Mouse (Mus musculus) limb, embryonic 10.5 days (tissue): Measurements from ENCODE around the gene Rbm28. TPM values are rescaled to one million over a fixed set of nuclear protein-coding genes. Genes with fewer than 3 reads are reported as not detected.

ENCODE experiments used
- DNase-seq: peaks from one replicate; pipeline ENCODE4 v3.0.0-alpha.2; 2017; ENCODE audit warnings: low spot score
- H3K27ac ChIP-seq: fragments of 300-500 bp; sonication (generic); 2 replicates; pipeline ENCODE4 v1.5.1; 2016; ENCODE audit warnings: mild to moderate bottlenecking
- H3K27me3 ChIP-seq: fragments of 300-500 bp; sonication (generic); 2 replicates; pipeline ENCODE4 v1.6.1; 2016; ENCODE audit warnings: low read depth, mild to moderate bottlenecking; ENCODE audit not compliant: poor library complexity, severe bottlenecking
- H3K36me3 ChIP-seq: fragments of 300-500 bp; sonication (generic); 2 replicates; pipeline ENCODE4 v1.6.1; 2016; ENCODE audit warnings: mild to moderate bottlenecking, moderate library complexity
- H3K4me1 ChIP-seq: fragments of 300-500 bp; sonication (generic); 2 replicates; pipeline ENCODE4 v1.6.1; 2016
- H3K4me3 ChIP-seq: fragments of 300-500 bp; sonication (generic); 2 replicates; pipeline ENCODE4 v1.5.1; 2016; ENCODE audit warnings: mild to moderate bottlenecking, moderate library complexity
- H3K9me3 ChIP-seq: fragments of 300-500 bp; sonication (generic); replicated peaks from 2 replicates; pipeline ENCODE4 v1.6.1; 2016; ENCODE audit warnings: mild to moderate bottlenecking
- WGBS: fragments of 180-500 bp; shearing (Covaris S2); methylation state at CpG from one replicate; pipeline ENCODE4 v1.1.7; 2016; 5-methylcytosine and 5-hydroxymethylcytosine counted together
- polyA plus RNA-seq: library from polyadenylated mRNA; unstranded; fragments of >200 nt; fragmentation: Nextera tagmentation; extraction: Ambion mirVana; gene quantifications from 2 replicates; pipeline ENCODE4 v1.2.1, GENCODE M21; 2016

Gene Rbm28
- polyA plus RNA-seq, 1 experiment from 2014 or later: 52.9 TPM

DNA sequence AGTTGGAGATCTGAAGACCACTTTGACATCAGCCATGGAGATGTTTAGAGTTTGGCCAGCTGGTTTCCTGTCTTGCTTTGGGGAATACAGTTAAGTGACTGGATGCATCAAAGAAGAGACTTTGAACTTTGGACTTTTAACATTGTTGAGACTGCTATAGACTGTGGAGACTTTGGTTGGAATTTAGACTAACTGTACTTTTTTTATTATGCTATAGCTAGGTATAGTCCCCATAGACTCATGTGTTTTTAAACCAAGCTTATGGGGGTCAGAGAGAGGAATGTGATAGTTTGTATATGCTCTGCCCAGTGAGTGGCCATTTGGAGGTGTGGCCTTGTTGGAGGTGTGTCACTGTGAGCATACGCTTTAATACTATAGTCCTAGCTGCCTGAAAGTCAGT, 14.8 kb downstream of the Rbm28 start:
- H3K27me3 ChIP-seq: no peaks in the 10 kb centered on the region
- DNase-seq: no peak
- H3K4me1 ChIP-seq: no peaks in the 10 kb centered on the region
- H3K27ac ChIP-seq: no peak overlapping the region
- no peaks in the 10 kb centered on the region for H3K9me3 ChIP-seq
- H3K4me3 ChIP-seq: no peak overlapping the region
- peaks cover 83% of the 10 kb centered on the region for H3K36me3 ChIP-seq
- WGBS: 93% methylated on average over 1 of the region's 1 CpGs

DNA sequence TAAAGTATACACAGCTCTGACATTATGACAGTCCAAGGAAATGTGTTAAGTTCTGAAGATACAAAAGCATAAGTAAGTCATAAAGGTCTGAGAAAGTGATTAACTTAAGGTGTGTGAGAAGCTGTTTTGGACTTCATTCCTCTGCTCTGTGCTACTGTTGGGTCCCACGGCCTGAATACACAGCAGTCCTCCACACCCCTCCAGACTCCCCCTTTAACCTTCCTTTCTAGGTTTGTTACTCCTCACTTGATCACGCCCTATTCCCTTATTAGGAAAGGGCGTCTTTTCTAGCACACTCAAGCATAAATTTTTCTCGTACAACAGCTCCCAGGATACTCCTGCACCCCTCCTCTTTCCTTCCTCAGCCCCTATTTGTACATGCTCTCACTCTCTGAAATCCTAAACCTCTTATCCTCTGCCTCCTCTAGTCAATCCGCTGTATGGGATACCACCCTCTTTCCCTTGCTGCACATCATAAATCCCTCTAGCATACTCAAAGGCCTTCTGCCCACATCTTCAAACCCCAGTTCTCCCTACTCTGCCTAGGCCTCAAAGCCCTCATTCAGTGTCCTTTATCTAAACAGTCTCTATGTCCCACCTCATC, 17.3 kb downstream of the Rbm28 start:
- no peaks in the 10 kb centered on the region for H3K4me1 ChIP-seq
- H3K27me3 ChIP-seq: no peaks in the 10 kb centered on the region
- no peak overlapping the region for H3K27ac ChIP-seq
- 83% methylated on average over 5 of the region's 5 CpGs for WGBS
- no peak overlapping the region for H3K4me3 ChIP-seq
- no peak for DNase-seq
- no peaks in the 10 kb centered on the region for H3K9me3 ChIP-seq
- H3K36me3 ChIP-seq: peaks cover 68% of the 10 kb centered on the region

GRCm38 (mm10) chr6:29146641-29147040, 18.2 kb downstream of the Rbm28 start:
- no peaks in the 10 kb centered on the region for H3K9me3 ChIP-seq
- WGBS: 76% methylated on average over 7 of the region's 7 CpGs
- no peak for DNase-seq
- H3K4me3 ChIP-seq: no peak overlapping the region
- peaks cover 68% of the 10 kb centered on the region for H3K36me3 ChIP-seq
- no peaks in the 10 kb centered on the region for H3K4me1 ChIP-seq
- no peaks in the 10 kb centered on the region for H3K27me3 ChIP-seq
- H3K27ac ChIP-seq: no peak overlapping the region

- 67% methylated on average over 12 of the region's 12 CpGs for WGBS
These were observed 19.1 kb downstream of the Rbm28 start for GRCm38 (mm10) chr6:29145456-29146307.

GRCm38 (mm10) chr6:29144971-29145370, 19.8 kb downstream of the Rbm28 start:
- Histone ChIP-seq H3K36me3 (peaks cover 70% of the 10 kb centered on the region), H3K4me1 (no peaks in the 10 kb centered on the region), H3K9me3 (no peaks in the 10 kb centered on the region), H3K27ac (no peak overlapping the region), H3K27me3 (no peaks in the 10 kb centered on the region), H3K4me3 (no peak overlapping the region)
- 81% methylated on average over 3 of the region's 3 CpGs for WGBS
- DNase-seq: no peak

More at GRCm38 (mm10) chr6:29145456-29146307, 19.1 kb downstream of the Rbm28 start:
- Histone ChIP-seq H3K4me1 (no peaks in the 10 kb centered on the region), H3K27me3 (no peaks in the 10 kb centered on the region), H3K4me3 (no peak overlapping the region), H3K27ac (no peak overlapping the region), H3K9me3 (no peaks in the 10 kb centered on the region), H3K36me3 (peaks cover 68% of the 10 kb centered on the region)
- DNase-seq: no peak

GRCm38 (mm10) chr6:29143608-29144007, 21.2 kb downstream of the Rbm28 start:
- no peak overlapping the region for H3K4me3 ChIP-seq
- H3K27ac ChIP-seq: no peak overlapping the region
- no peaks in the 10 kb centered on the region for H3K4me1 ChIP-seq
- WGBS: 50% methylated on average over 5 of the region's 5 CpGs
- H3K9me3 ChIP-seq: no peaks in the 10 kb centered on the region
- DNase-seq: peak; percentile 62
- H3K36me3 ChIP-seq: peaks cover 67% of the 10 kb centered on the region
- H3K27me3 ChIP-seq: no peaks in the 10 kb centered on the region

DNA sequence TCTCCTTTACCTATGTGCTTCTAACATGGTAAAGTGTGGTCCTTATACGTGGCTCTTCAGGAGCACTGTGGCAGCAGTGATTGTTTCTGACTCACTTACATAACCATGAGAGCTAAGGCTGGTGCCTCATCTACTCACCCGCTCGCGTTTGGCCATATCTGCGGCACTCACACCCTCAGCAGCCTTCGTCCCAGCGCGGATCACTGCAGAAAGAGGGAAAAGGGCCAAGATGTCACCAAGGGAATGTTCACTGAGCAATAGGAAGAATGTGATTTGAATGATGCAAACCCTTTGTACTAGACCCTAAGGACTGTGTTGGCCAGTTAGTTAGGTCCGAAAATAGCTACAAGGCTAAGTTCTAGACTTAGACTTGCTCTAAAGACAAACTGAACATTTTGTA, 27.4 kb downstream of the Rbm28 start:
- Histone ChIP-seq H3K4me1 (no peaks in the 10 kb centered on the region), H3K27me3 (no peaks in the 10 kb centered on the region), H3K36me3 (peaks cover 94% of the 10 kb centered on the region), H3K27ac (no peak overlapping the region), H3K9me3 (no peaks in the 10 kb centered on the region), H3K4me3 (no peak overlapping the region)
- 97% methylated on average over 9 of the region's 9 CpGs for WGBS
- no peak for DNase-seq

DNA sequence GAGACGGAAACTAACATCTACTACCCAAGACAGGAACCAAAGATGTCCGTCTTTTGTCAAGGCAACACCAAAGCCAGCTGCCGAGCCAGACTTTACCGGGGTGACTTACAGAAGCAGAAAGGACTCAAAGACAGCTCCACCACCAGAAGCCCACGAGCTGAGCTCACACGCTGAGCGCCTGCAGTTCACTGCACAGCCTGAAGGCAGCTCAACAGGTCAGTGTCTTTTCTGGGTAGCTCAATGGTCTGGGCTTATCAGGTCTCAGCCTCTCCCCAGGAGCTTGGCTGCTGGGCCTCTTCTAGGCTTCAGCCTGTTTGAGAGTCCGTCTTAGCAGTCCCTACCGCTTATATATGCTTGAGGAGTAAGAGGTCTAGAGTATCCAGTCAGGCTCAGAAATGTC, 31.7 kb downstream of the Rbm28 start:
- 92% methylated on average over 9 of the region's 9 CpGs for WGBS
- Histone ChIP-seq H3K27ac (no peak overlapping the region), H3K4me1 (no peaks in the 10 kb centered on the region), H3K36me3 (peaks cover 98% of the 10 kb centered on the region), H3K27me3 (no peaks in the 10 kb centered on the region), H3K4me3 (no peak overlapping the region), H3K9me3 (no peaks in the 10 kb centered on the region)
- DNase-seq: no peak

GRCm38 (mm10) chr6:29126878-29127426, 37.9 kb downstream of the Rbm28 start:
- DNase-seq: no peak
- WGBS: 96% methylated on average over 7 of the region's 7 CpGs
- H3K9me3 ChIP-seq: no peaks in the 10 kb centered on the region
- H3K4me3 ChIP-seq: no peak overlapping the region
- peaks cover 87% of the 10 kb centered on the region for H3K36me3 ChIP-seq
- no peak overlapping the region for H3K27ac ChIP-seq
- H3K4me1 ChIP-seq: no peaks in the 10 kb centered on the region
- H3K27me3 ChIP-seq: no peaks in the 10 kb centered on the region

GRCm38 (mm10) chr6:29119990-29120389, 44.8 kb downstream of the Rbm28 start:
- no peak overlapping the region for H3K27ac ChIP-seq
- no peaks in the 10 kb centered on the region; the same call in 1 of the 2 replicates for H3K4me1 ChIP-seq
- no peaks in the 10 kb centered on the region for H3K27me3 ChIP-seq
- WGBS: 91% methylated on average over 13 of the region's 13 CpGs
- peaks cover 17% of the 10 kb centered on the region for H3K36me3 ChIP-seq
- H3K4me3 ChIP-seq: no peak overlapping the region
- no peak for DNase-seq
- no peaks in the 10 kb centered on the region for H3K9me3 ChIP-seq

- no peak for DNase-seq
- Histone ChIP-seq H3K4me3 (no peak overlapping the region), H3K9me3 (no peaks in the 10 kb centered on the region), H3K36me3 (peaks cover 8% of the 10 kb centered on the region), H3K27me3 (no peaks in the 10 kb centered on the region), H3K4me1 (no peaks in the 10 kb centered on the region; the same call in 1 of the 2 replicates), H3K27ac (no peak overlapping the region)
- 81% methylated on average over 4 of the region's 4 CpGs for WGBS
These were observed 45.8 kb downstream of the Rbm28 start for GRCm38 (mm10) chr6:29118963-29119362.

GRCm38 (mm10) chr6:29118231-29118630, 46.6 kb downstream of the Rbm28 start:
- peaks cover 4% of the 10 kb centered on the region; the same call in 1 of the 2 replicates for H3K36me3 ChIP-seq
- no peak overlapping the region for H3K4me3 ChIP-seq
- no peaks in the 10 kb centered on the region for H3K27me3 ChIP-seq
- DNase-seq: no peak
- no peaks in the 10 kb centered on the region for H3K9me3 ChIP-seq
- H3K27ac ChIP-seq: no peak overlapping the region
- H3K4me1 ChIP-seq: no peaks in the 10 kb centered on the region; the same call in 1 of the 2 replicates

DNA sequence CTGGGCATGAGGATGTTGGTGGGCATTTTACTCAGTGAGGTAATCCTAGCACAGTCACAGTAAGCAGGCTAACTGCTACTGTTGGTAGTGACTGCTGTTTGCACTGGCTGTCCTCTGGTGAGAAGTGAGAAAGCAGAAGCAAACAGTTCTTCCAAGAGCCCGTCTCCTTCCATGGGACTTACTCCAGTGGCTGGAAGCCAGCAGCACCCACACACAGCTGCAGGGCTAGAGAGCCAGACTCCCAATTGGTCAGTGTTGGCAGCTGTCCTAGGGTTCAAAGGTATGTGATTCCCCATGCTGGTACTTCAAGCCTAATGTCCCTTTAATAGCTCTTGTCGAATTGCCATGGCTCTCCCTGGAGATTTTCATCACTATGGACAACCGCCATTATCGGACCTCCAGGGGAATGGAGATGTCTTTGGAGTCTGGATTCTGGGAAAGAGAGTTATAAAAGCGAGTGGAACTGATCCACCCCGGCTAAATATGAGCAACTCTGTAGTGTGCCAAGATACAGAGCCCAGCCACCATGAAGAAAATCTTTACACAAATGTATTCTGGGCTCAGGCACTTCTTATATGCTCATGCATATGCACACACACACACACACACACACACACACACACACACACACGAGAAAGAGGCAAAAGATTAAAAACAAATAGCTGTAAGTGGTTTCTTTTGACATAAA, 47.2 kb downstream of the Rbm28 start:
- H3K4me3 ChIP-seq: no peak overlapping the region
- no peaks in the 10 kb centered on the region for H3K36me3 ChIP-seq
- no peaks in the 10 kb centered on the region; the same call in 1 of the 2 replicates for H3K4me1 ChIP-seq
- H3K27ac ChIP-seq: no peak overlapping the region
- WGBS: 72% methylated on average over 7 of the region's 7 CpGs
- H3K27me3 ChIP-seq: no peaks in the 10 kb centered on the region
- H3K9me3 ChIP-seq: no peaks in the 10 kb centered on the region
- no peak for DNase-seq
